In the genomic region with DNA sequence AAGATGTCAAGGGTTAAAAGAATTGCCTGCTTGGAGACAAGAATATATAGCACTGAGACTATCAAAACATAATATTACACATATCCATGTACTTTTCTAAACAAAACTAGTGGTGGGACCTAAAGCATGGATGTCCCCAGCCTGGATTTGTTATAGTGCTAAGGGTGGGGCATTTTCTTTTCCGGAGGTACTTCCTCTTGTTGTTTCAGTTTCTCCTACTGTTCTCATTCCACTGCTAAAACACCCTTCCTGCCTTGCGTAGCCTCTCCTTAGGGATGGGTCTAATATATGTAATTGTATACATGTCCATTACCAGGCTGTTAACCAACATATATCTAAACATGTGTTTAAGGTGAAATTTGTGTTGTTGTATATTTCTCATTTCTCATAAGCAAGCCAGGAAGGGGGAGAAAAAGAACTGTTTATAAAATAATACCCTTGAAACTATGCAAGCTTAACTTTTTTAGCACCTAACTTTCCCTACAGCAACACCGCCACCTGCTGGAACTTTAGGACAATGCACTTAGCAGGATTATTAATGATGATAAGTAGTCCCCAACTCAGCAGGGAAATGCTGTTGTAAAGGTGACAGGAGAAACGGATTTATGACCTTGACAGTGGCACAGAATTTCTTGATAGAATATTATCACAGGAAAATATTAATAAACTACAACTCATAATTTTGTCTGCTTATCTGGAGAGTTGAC, we compare ENCODE assay signal across 10 mouse cellular contexts. TPM values are rescaled to one million over a fixed set of nuclear protein-coding genes. Genes with fewer than 3 reads are reported as not detected.
A peak's percentile ranks its signal among the peaks of the same experiment; 100 is the strongest.
DNase-seq lines count a peak whose midpoint lies in the region; ATAC-seq lines count a peak whose summit lies in the region.
"Had no signal": no experiment of that assay in that cellular context is flagged by ENCODE, and none has a peak within 500 bp of the region (broad histone marks: within the 10 kb centered on the region; RNA-seq: fewer than 3 reads in every experiment).

No protein-coding gene starts in this region.

- no peak overlapping the region for H3K4me3 ChIP-seq in heart, embryonic 11.5 days (ENCODE audit: low read depth, low read length)
- H3K4me3 ChIP-seq in midbrain, embryonic 14.5 days (replicated peaks; ENCODE audit: low read depth, low read length) = no peak overlapping the region
- H3K4me3 ChIP-seq: embryonic facial prominence, embryonic 12.5 days; megakaryocyte, embryonic 14.5 days had no signal

- WGBS in heart, embryonic 11.5 days (ENCODE audit: insufficient replicate concordance) = 25% methylated on average over 4 of the region's 4 CpGs
- WGBS in midbrain, embryonic 14.5 days = 31% methylated on average over 4 of the region's 4 CpGs

- no peak overlapping the region for H3K27ac ChIP-seq in heart, embryonic 11.5 days (ENCODE audit: low read depth, low read length)
- no peak overlapping the region for H3K27ac ChIP-seq in midbrain, embryonic 14.5 days (replicated peaks; ENCODE audit: low read depth, low read length)
- H3K27ac ChIP-seq: embryonic facial prominence, embryonic 12.5 days had no signal

- peak; percentile 41 for DNase-seq in heart, adult 8-10 months (ENCODE audit: low spot score)
- DNase-seq in NIH3T3 (ENCODE audit: low read depth) = peak; percentile 88
- DNase-seq in cerebellum, postnatal 36 days = peak; percentile 31 to 54
- peak; percentile 81 for DNase-seq in heart, postnatal 4 days
- DNase-seq in layer of hippocampus, postnatal 25 days (ENCODE audit: extremely low spot score in 1 of 2, low spot score in 1 of 2) = peak; percentile 36 to 87
- peak; percentile 90 for DNase-seq in midbrain, embryonic 14.5 days
- DNase-seq in splenic B cell, adult 2 months (ENCODE audit: low read depth, low spot score) = peak; percentile 76

- H3K9me3 ChIP-seq in heart, embryonic 11.5 days (replicated peaks; ENCODE audit: control insufficient read depth, low read length) = no peaks in the 10 kb centered on the region; the same call in 1 of the 2 replicates
- no peaks in the 10 kb centered on the region for H3K9me3 ChIP-seq in midbrain, embryonic 14.5 days (ENCODE audit: control insufficient read depth, low read length)
- H3K9me3 ChIP-seq: embryonic facial prominence, embryonic 12.5 days had no signal

- no peaks in the 10 kb centered on the region for H3K4me1 ChIP-seq in heart, embryonic 11.5 days (ENCODE audit: control insufficient read depth, insufficient read depth, low read length)
- H3K4me1 ChIP-seq in midbrain, embryonic 14.5 days (ENCODE audit: control insufficient read depth, insufficient read depth, low read length) = no peaks in the 10 kb centered on the region
- H3K4me1 ChIP-seq: megakaryocyte, embryonic 14.5 days had no signal

- no peak overlapping the region for H3K4me2 ChIP-seq in heart, embryonic 11.5 days
- no peak overlapping the region for H3K4me2 ChIP-seq in midbrain, embryonic 14.5 days (ENCODE audit: low read length)
- H3K4me2 ChIP-seq: embryonic facial prominence, embryonic 12.5 days had no signal

- H3K36me3 ChIP-seq in heart, embryonic 11.5 days (ENCODE audit: control insufficient read depth, insufficient read depth, low read length) = no peaks in the 10 kb centered on the region
- H3K36me3 ChIP-seq in midbrain, embryonic 14.5 days (ENCODE audit: control insufficient read depth, insufficient read depth, low read length) = no peaks in the 10 kb centered on the region
- H3K36me3 ChIP-seq in splenic B cell, adult 2 months (ENCODE audit: control insufficient read depth, insufficient read depth, low read length, poor library complexity, severe bottlenecking) = no peaks in the 10 kb centered on the region
- H3K36me3 ChIP-seq: embryonic facial prominence, embryonic 12.5 days had no signal

- H3K9ac ChIP-seq in heart, embryonic 11.5 days (ENCODE audit: low read depth, low read length) = no peak overlapping the region
- H3K9ac ChIP-seq in midbrain, embryonic 14.5 days (replicated peaks; ENCODE audit: low read length) = no peak overlapping the region
- H3K9ac ChIP-seq: embryonic facial prominence, embryonic 12.5 days had no signal

- H3K27me3 ChIP-seq in heart, embryonic 11.5 days (ENCODE audit: control insufficient read depth, insufficient read depth, low read length) = no peaks in the 10 kb centered on the region
- H3K27me3 ChIP-seq in midbrain, embryonic 14.5 days (ENCODE audit: control insufficient read depth, insufficient read depth, low read length) = no peaks in the 10 kb centered on the region
- H3K27me3 ChIP-seq in splenic B cell, adult 2 months (ENCODE audit: control insufficient read depth, insufficient read depth, low read length, poor library complexity, severe bottlenecking) = no peaks in the 10 kb centered on the region
- H3K27me3 ChIP-seq: embryonic facial prominence, embryonic 12.5 days had no signal

- no peak for ATAC-seq in heart, embryonic 11.5 days (replicated peaks; ENCODE audit: insufficient number of reproducible peaks, low FRiP score, low TSS enrichment)
- no peak for ATAC-seq in midbrain, embryonic 14.5 days (ENCODE audit: low FRiP score, low TSS enrichment)

RNA-seq across cellular contexts. Expression of a gene that starts 41.9 kb away (rescaled TPM):
- under 1 TPM in 2 of 4 experiments, not detected in 2; 0.06 to 0.08 TPM for total RNA-seq in heart, adult 8-10 months (2022)
- 0.04 TPM in 1 of 2 replicates, not detected in the other for polyA plus RNA-seq in heart, embryonic 11.5 days (2014; fragmentation: Nextera tagmentation; extraction: Ambion mirVana)
- total RNA-seq in heart, postnatal 4 days (2021) = under 1 TPM; 0.23 to 0.45 TPM
- total RNA-seq in layer of hippocampus, postnatal 25 days (2021) = under 1 TPM in 1 of 2 experiments, not detected in 1; 0.14 TPM
- 0.12 and 0.13 TPM in 2 replicates for polyA plus RNA-seq in midbrain, embryonic 14.5 days (2014; fragmentation: Nextera tagmentation; extraction: Ambion mirVana)
